ENCODE assay signal across 31 mouse cellular contexts in the genomic region with DNA sequence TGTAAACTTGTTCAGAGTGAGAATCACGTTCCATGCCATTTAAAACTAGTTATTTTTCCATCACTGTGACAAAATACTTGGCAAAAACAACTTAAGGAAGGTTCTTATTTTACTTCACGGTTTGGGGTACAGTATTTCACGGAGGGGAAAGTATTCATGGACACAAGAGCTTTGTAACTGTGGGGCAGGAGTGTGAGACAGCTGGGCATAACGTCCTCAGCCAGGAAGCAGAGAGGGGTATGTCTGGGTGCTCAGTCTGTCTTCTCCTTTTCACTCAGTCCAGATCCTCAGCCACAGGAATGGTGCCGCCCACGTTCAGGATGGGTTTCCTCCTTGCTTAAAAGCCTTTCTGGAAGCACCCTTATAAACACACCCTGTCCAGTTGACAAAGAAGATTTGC.
"Had no signal": no experiment of that assay in that cellular context is flagged by ENCODE, and none has a peak within 500 bp of the region (broad histone marks: within the 10 kb centered on the region; RNA-seq: fewer than 3 reads in every experiment).

No protein-coding gene starts in this region.

- ATAC-seq: liver, embryonic 12.5 days; liver, postnatal 0 days; lung, postnatal 0 days; midbrain, embryonic 13.5 days; midbrain, embryonic 15.5 days; midbrain, embryonic 16.5 days had no signal

- H3K4me1 ChIP-seq: midbrain, embryonic 12.5 days; midbrain, embryonic 13.5 days; midbrain, embryonic 15.5 days; neural tube, embryonic 12.5 days; neural tube, embryonic 13.5 days had no signal

- H3K4me3 ChIP-seq: limb, embryonic 10.5 days; limb, embryonic 12.5 days; limb, embryonic 13.5 days; limb, embryonic 15.5 days; liver, embryonic 12.5 days; liver, embryonic 13.5 days; liver, embryonic 15.5 days; lung, embryonic 15.5 days; megakaryocyte, embryonic 14.5 days; midbrain, embryonic 10.5 days; midbrain, embryonic 12.5 days; midbrain, embryonic 13.5 days; midbrain, embryonic 15.5 days; neural tube, embryonic 12.5 days; neural tube, embryonic 13.5 days had no signal

- H3K9ac ChIP-seq: limb, embryonic 12.5 days; limb, embryonic 13.5 days; limb, embryonic 15.5 days; liver, embryonic 12.5 days; liver, embryonic 13.5 days; liver, embryonic 14.5 days; liver, embryonic 15.5 days; liver, postnatal 0 days; lung, embryonic 14.5 days; lung, embryonic 15.5 days; midbrain, embryonic 12.5 days; midbrain, embryonic 13.5 days; midbrain, embryonic 15.5 days; neural tube, embryonic 12.5 days; neural tube, embryonic 13.5 days had no signal

- H3K27me3 ChIP-seq: limb, embryonic 12.5 days; limb, embryonic 13.5 days; limb, embryonic 15.5 days; liver, embryonic 12.5 days; liver, embryonic 13.5 days; liver, embryonic 15.5 days; lung, embryonic 15.5 days; midbrain, embryonic 12.5 days; midbrain, embryonic 13.5 days; midbrain, embryonic 15.5 days; neural tube, embryonic 12.5 days; neural tube, embryonic 13.5 days had no signal

- H3K4me2 ChIP-seq: limb, embryonic 12.5 days; limb, embryonic 13.5 days; limb, embryonic 15.5 days; liver, embryonic 11.5 days; liver, embryonic 12.5 days; liver, embryonic 13.5 days; liver, embryonic 15.5 days; lung, embryonic 14.5 days; lung, embryonic 15.5 days; midbrain, embryonic 11.5 days; midbrain, embryonic 12.5 days; midbrain, embryonic 13.5 days; midbrain, embryonic 15.5 days; neural tube, embryonic 12.5 days; neural tube, embryonic 13.5 days had no signal

- H3K36me3 ChIP-seq: limb, embryonic 10.5 days; limb, embryonic 12.5 days; limb, embryonic 13.5 days; limb, embryonic 15.5 days; liver, embryonic 12.5 days; liver, embryonic 13.5 days; liver, embryonic 15.5 days; lung, embryonic 15.5 days; midbrain, embryonic 10.5 days; midbrain, embryonic 12.5 days; midbrain, embryonic 13.5 days; midbrain, embryonic 15.5 days; neural tube, embryonic 12.5 days; neural tube, embryonic 13.5 days had no signal

- DNase-seq: left cerebral cortex, postnatal 4 days; liver, embryonic 13.5 days; liver, postnatal 0 days; lung, adult 18-20 months; lung, adult 2 months; lung, embryonic 14.5 days; lung, postnatal 10 days; lung, postnatal 14 days; lung, postnatal 36 days; lung, postnatal 4 days; midbrain, embryonic 14.5 days had no signal

- H3K9me3 ChIP-seq: limb, embryonic 10.5 days; limb, embryonic 12.5 days; limb, embryonic 13.5 days; limb, embryonic 15.5 days; liver, embryonic 12.5 days; liver, embryonic 13.5 days; liver, embryonic 15.5 days; lung, embryonic 15.5 days; megakaryocyte, embryonic 14.5 days; midbrain, embryonic 10.5 days; midbrain, embryonic 12.5 days; midbrain, embryonic 13.5 days; midbrain, embryonic 15.5 days; neural tube, embryonic 12.5 days; neural tube, embryonic 13.5 days had no signal

- H3K27ac ChIP-seq: limb, embryonic 10.5 days; limb, embryonic 12.5 days; limb, embryonic 13.5 days; liver, embryonic 12.5 days; liver, embryonic 13.5 days; liver, embryonic 14.5 days; liver, embryonic 15.5 days; lung, embryonic 15.5 days; macrophage; midbrain, embryonic 10.5 days; midbrain, embryonic 12.5 days; midbrain, embryonic 13.5 days; midbrain, embryonic 15.5 days; neural tube, embryonic 12.5 days; neural tube, embryonic 13.5 days had no signal
